Mouse (Mus musculus): ENCODE results near the gene Tns4.

Gene Tns4

GRCm38 (mm10) chr11:99120524-99121217, 31.6 kb upstream of the Tns4 start:
- in situ Hi-C loops (cut with MboI, MseI): loop anchor here in 1 of 2 experiments (5.0 kb wide), 1 partner anchor 78 kb away; the partner anchor contains the start of gene Igfbp4

DNA sequence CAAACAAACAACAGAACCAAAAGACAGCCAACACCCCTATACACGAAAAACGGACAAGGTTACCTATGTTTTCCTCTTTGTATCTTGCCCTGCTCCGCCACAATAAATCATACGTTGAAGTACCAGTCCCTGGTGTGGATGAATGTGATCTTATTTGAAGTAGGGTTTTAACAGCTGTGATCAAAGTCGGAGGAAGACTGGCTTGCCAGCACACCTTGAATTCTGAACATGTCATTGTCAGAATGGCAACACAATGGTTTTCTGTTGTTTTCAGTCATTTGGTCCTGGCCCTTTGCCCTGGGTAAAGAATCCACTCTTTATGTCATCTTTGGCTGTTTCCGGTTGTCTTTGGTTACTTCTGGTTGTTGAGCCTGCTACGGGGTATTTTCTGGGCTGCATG, 29.9 kb upstream of the Tns4 start:
- in situ Hi-C loops (cut with MboI, MseI): no loop called here

GRCm38 (mm10) chr11:99118420-99118819, 29.3 kb upstream of the Tns4 start:
- in situ Hi-C loops (cut with MboI, MseI): no loop called here

DNA sequence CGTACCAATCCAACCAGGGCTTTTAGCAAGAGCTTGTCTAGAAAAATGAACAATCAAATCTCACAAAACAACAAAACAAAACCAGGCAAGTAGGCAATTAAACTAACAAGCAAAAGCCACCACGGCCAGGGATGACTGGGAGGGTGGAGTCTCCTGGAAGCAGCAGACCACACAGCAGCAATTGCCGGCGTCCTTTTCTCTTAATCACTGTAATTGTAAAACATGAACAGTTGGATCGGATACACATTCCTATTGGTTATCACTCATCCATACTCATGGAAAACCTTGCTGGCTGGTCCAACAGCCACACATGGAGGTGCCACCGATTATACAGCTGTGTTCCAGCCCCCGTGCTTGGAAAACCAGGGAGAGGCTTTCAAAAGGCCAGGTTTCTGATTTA, 28.8 kb upstream of the Tns4 start:
- in situ Hi-C loops (cut with MboI, MseI): no loop called here

GRCm38 (mm10) chr11:99115940-99116339, 26.8 kb upstream of the Tns4 start:
- in situ Hi-C loops (cut with MboI, MseI): no loop called here

DNA sequence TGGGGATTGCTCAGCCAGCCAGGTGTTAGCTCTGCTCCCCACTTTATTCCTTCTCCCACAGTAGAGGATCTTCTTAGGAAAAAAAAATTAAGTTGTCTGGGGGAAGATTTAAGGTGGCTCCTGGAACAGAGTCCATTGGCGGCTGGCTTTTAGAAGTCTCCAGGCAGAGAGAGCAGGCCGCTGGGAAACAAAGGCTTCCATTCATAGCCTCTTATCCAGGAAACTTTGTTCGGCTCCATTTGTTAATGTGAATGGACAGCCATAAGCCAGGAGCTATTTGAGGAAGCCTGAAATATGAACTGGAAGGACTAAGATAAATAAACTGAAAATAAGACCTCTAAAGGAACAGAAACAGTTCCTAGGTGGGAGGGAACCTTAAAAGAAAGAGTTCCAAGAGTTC, 24.0 kb upstream of the Tns4 start:
- in situ Hi-C loops (cut with MboI, MseI): no loop called here

- in situ Hi-C loops (cut with MboI, MseI): no loop called here
Observed at GRCm38 (mm10) chr11:99112700-99113099, 23.6 kb upstream of the Tns4 start.

- in situ Hi-C loops (cut with MboI, MseI): no loop called here
Observed at GRCm38 (mm10) chr11:99111631-99112030, 22.5 kb upstream of the Tns4 start.

- in situ Hi-C loops (cut with MboI, MseI): no loop called here
Observed at GRCm38 (mm10) chr11:99111155-99111554, 22.0 kb upstream of the Tns4 start.

- in situ Hi-C loops (cut with MboI, MseI): no loop called here
Observed at GRCm38 (mm10) chr11:99110370-99111110, 21.4 kb upstream of the Tns4 start.

DNA sequence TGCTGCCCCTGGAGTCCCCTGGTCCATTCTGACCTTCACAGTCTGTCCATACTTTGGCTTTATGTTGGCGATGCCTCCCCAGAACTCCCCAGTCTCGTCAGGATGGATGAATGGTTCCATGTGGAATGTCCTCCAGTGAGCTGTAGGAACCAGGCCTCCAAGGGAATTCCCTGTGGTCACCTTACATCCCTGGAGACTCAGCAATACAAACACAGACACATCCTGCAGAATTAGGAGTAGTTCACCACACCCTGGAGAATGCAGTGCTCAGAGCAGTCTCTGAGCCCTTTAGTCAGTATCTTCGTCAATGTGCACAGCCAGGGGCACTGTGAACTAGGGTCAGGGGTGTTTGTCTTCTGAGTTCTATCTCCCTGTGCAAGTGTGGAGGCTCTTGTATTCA, 19.2 kb upstream of the Tns4 start:
- in situ Hi-C loops (cut with MboI, MseI): loop anchor here in 1 of 2 experiments (5.0 to 10.0 kb wide), 2 partner anchors 39 to 333 kb away; partner anchors contain the start of gene Nr1d1

DNA sequence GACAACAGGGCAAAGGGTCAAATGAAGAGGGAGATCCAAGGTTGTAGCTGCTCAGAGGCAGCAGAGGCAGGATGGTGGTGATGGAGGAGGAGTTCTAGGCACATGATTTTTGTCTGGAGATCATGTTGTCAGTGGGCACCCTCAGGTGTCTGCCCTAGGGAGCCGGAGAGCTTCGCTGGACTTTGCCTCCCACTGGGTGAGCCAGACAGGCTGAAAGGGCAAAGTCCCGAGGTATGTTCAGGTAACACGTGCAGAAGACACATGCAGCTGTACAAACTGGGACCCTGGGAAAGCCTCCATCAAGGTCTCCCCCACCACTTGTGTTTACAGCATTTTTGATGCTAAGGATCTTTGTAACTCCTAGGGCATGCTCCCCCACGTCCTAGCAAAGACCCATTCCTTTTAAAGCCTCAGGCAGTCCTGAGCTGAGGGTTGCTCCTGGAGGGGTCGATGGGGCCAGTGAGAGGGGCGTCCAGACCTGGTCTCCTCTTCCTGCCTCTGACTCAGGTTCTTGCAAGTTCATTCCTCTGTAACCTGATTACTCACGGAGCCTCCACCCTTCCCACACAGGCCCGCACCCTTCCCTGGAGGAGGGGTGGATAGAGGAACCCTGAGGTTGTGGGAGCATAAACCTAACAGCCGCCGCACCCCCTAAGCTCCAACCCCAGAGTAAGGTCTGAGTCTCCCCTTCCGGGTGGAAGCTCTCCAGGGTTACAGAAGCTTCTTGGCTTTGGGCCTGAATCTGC, 17.0 kb upstream of the Tns4 start:
- in situ Hi-C loops (cut with MboI, MseI): loop anchor here in 1 of 2 experiments (5.0 to 10.0 kb wide), 2 partner anchors 41 to 331 kb away; partner anchors contain the start of gene Nr1d1

- in situ Hi-C loops (cut with MboI, MseI): loop anchor here in 1 of 2 experiments (5.0 to 10.0 kb wide), 2 partner anchors 42 to 330 kb away; partner anchors contain the start of gene Nr1d1
Observed at GRCm38 (mm10) chr11:99104609-99105410, 15.7 kb upstream of the Tns4 start.

DNA sequence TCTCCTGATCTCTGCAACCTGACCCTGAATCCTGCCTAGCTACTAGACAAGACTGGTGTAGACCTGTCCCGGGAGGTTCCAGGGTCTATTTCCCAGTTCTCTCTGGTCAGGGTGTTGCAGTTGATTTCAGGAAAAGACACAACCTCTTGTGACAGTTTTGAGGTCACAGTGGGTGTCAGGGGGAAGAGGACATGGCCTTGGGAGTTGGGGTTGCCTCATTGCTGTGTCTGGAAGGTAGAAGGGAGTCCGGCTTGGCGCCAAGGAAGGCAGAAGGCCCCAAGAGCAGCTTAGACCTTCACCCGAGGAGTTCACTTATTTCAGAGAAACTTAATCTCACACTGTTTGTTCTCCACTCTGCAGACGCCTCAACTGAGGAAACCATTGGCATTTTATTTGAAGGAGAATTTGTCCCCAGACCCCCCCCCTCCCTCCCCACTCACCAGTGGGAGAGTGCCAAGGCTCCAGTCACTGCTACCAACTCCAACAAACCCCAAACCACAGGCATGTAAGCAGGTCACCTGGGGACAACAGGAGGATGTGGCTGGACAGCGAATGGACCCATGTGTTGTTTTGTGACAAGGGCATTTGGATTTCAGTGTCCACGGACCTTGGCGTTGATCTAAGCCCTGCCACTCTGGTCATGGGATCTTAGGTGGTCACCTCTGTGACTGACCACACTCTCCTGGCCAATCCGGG, 13.6 kb upstream of the Tns4 start:
- in situ Hi-C loops (cut with MboI, MseI): loop anchor here in 1 of 2 experiments (10.0 kb wide), 1 partner anchor 328 kb away; the partner anchor contains the start of gene Nr1d1

DNA sequence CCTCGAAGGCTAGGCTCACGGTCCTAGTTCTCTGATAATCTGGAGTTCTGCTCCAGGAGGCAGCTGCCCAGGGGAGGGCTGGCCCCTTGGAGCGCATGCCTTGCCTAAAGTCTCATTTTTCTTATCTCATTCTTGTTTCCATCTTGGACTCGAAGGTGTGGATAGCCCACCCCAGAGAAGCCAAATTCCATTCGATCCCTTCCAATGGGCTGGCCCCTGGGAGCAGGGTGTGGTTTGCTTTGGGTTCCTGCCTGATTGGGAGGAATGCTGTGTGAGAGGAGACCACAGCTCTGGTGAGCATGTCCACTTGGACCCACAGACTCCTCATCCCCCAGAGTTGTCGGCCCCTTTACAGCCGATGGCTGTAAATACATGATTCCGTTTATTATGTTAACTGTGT, 12.6 kb upstream of the Tns4 start:
- in situ Hi-C loops (cut with MboI, MseI): loop anchor here in 1 of 2 experiments (10.0 kb wide), 1 partner anchor 327 kb away; the partner anchor contains the start of gene Nr1d1

GRCm38 (mm10) chr11:99100215-99100614, 11.1 kb upstream of the Tns4 start:
- in situ Hi-C loops (cut with MboI, MseI): loop anchor here in 1 of 2 experiments (10.0 kb wide), 1 partner anchor 325 kb away; the partner anchor contains the start of gene Nr1d1

DNA sequence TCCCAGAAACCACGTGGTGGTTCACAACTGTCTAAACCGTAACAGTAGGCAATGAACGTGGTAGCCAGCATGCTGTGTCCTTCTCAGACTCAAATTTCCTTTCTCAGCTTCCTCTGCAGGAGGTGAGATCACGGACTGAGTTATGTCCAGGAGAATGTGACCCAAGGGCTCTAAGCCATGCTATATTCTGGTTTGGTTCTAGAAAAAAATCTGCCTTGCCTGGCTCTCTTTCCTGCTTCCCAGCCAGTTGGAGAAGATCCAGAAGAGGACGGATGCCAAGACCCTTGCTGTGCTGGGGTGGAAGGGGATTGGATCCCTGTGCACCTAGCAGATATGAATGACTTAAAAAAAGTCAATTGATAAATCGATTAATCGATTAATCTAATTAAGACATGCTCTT, 10.4 kb upstream of the Tns4 start:
- in situ Hi-C loops (cut with MboI, MseI): loop anchor here in 1 of 2 experiments (5.0 kb wide), 1 partner anchor 52 kb away; no protein-coding TSS in a partner anchor

DNA sequence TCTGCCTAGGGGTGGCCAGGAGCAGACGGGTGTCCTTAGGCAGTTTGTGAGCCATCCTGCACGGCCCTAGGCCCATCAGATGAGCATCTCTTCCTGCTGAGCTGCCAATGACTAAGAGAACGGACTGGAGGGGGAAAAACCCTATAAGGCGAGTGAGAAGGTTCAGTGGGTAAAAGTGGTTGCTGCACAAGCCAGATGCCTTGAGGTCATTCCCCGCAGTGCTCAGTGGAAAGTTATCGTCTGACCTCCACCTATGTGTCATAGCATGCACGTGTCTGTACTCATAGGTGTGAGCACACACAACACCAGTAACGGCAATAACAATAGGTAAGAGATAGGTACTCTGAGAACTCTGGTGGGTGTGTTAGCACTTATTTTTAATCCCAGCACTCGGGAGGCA, 9.8 kb upstream of the Tns4 start:
- in situ Hi-C loops (cut with MboI, MseI): loop anchor here in 1 of 2 experiments (5.0 kb wide), 1 partner anchor 52 kb away; no protein-coding TSS in a partner anchor

GRCm38 (mm10) chr11:99096996-99097774, 8.1 kb upstream of the Tns4 start:
- in situ Hi-C loops (cut with MboI, MseI): loop anchor here in 1 of 2 experiments (5.0 kb wide), 1 partner anchor 50 kb away; no protein-coding TSS in a partner anchor
